Mouse (Mus musculus) ES-Bruce4 (cell line): Measurements from ENCODE around the gene Gm43638.

ENCODE experiments used
- CTCF ChIP-seq: IDR thresholded peaks from one replicate; pipeline ENCODE4 v1.8.1; 2011; ENCODE audit warnings: low read depth, low read length
- EP300 ChIP-seq: IDR thresholded peaks from 2 replicates; pipeline ENCODE4 v1.6.1; 2011; ENCODE audit warnings: low read depth, low read length; ENCODE audit not compliant: insufficient read depth
- POLR2A ChIP-seq: IDR thresholded peaks from one replicate; pipeline ENCODE4 v1.8.1; 2011; ENCODE audit warnings: low read length; ENCODE audit not compliant: insufficient read depth

GRCm38 (mm10) chr5:87505776-87506458 is 19.3 kb upstream of the Gm43638 start:
- TF ChIP-seq CTCF (no peak), POLR2A (no peak), EP300 (no peak)
